Mouse (Mus musculus): ENCODE measurements at regions not wholly inside any gene's neighbourhood (a gene's known extent, or its start where the extent isn't known, plus 50 kb on each side); places are given as distances from the start of the nearest gene placed in this dataset.
A peak's percentile ranks its signal among the peaks of the same experiment; 100 is the strongest.

GRCm38 (mm10) chr9:52225646-52226045 lies 57.3 kb upstream of the Zc3h12c start:
- no peak for DNase-seq

- DNase-seq, result peak; percentile 65
Observed at GRCm38 (mm10) chr9:52223509-52224113, 55.2 kb upstream of the Zc3h12c start.
